Mouse (Mus musculus): ENCODE data around the gene Slit1.

GRCm38 (mm10) chr19:41587431-41588222 is 155.8 kb downstream of the Slit1 start:
- no peak for TF ChIP-seq CTCF (IDR thresholded peaks at IDR 0.05; ENCODE audit: borderline replicate concordance, control insufficient read depth, extremely low read depth, insufficient read depth, low read length, poor library complexity)
- TF ChIP-seq POLR2A (IDR thresholded peaks at IDR 0.05; ENCODE audit: control insufficient read depth, extremely low read depth, insufficient read depth, low read length, poor library complexity), result no peak
